Mouse (Mus musculus): Measurements from ENCODE around the gene Ccdc9b.
A peak's percentile ranks its signal among the peaks of the same experiment; 100 is the strongest.

Gene Ccdc9b

DNA sequence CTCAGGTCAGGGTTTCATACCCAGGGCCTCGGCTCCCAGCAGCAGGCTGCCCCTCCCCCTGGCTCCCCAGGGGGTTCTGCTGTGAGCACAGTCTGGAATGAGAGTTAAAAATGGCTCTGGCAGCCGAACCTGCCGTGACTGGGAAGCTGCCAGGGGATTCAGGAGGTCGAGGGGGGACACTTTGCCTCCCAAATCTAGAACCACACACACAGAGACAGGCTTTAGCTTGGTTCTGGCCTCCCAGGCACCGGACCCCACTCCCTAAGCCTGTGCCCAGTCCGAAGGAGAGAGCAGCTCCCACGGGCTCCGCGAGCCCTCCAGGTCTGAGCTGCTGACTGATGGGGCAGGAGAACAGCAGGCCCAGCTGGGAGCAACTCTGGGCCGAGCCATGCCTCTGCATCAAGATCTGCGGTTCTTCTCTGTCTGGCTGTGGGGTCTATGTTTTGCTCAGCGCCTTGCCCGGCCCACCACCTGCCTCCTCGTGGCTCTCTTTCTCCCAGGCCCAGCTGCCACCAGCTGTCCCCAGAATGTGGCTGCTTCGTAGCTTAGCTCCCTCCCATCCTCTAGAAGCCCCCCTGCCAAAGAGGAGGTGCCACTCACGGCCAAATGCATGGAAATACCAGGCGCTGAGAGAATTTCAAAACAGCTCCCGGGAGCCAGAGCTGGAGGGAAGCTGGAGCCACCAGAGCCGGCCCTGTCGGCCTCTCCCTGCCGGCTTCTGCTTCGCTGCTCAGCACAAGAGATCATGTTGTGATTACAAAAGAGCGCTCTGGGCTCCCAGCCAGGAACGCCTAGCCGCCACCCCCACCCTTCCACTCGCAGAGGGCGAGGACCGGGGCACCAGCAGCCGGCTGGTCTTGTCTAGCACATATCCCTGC lies at the start of gene Ccdc9b:
Gene Ccdc9b, minus strand, starts transcription at position 756 of the 878 bp plus-strand sequence.
- peak; percentile 96 for DNase-seq

DNA sequence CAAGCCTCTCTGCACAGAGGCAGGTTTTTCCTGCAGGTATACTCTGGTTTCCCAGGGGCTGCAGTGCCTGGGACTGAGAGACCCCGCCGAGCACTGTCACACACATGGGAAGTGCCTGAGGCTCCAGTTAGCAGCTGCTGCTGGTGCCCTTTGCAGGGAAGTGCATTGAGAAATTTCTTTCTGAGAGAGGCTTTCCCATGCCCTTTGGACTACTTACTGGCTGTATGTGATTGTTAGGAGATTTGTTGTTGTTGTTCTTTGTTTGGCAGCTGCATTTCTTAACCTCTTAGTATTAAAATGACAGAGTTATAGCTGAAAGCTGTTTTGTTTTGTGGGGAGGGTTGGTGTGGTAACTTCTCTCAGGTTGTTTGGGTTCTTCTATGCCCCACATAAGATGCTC lies 48.4 kb upstream of the Ccdc9b start:
- no peak for DNase-seq

DNA sequence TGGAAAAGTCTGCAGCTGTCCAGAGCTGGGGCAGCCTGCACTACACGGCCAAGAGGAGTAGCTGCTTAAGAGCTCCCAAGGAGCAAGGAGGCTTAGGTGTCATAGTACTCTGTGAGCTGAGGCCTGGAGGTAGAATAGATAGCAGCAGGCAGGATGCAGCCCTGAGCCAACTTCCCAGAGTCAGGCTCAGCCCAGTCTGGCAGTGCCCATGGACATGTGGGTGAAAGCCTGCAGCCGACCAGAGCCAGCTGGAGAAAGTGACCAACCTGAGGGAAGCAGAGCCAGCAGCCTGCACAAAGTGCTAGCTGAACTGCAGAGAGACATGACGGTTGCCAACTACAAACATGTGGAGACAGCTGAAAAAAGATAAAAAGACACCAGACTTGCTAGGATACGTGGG lies 44.4 kb upstream of the Ccdc9b start:
- DNase-seq: no peak

DNA sequence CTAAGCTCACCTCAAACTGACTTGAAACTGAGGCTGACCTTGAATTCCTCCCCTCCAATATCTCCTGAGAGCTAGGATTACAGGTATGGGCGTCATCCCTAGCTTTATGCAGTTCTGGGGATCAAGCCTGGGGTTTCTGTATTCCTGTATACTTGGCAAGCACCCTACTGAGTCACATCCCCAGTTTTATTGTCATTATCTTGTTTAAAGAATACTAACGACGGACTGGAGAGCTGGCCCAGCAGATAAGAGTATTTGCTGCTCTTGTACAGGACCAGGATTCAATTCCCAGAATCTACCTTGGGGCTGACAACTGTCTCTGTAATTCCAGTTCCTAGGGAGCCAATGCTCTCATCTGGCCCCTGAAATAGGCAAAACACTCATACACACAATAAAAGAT lies 43.3 kb upstream of the Ccdc9b start:
- no peak for DNase-seq

DNA sequence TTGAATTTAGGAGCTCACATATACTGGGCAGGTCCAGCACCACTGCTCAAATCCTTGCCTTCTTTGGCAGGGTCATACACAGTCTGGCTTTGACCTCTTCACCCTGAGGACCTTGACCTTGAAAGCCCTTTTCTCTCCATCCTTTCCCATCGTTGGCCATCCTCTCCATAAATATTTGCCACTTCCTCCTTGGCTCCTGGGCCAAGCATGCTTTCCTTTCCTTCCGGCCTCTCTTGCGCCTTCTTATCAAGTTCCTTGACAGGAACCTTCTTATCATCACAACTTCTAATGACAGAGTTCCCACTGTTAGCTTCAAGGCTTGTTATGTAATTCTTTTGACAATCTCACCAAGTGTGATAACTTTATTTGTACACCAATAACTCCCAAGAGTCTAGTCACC lies 42.7 kb upstream of the Ccdc9b start:
- DNase-seq: no peak

DNA sequence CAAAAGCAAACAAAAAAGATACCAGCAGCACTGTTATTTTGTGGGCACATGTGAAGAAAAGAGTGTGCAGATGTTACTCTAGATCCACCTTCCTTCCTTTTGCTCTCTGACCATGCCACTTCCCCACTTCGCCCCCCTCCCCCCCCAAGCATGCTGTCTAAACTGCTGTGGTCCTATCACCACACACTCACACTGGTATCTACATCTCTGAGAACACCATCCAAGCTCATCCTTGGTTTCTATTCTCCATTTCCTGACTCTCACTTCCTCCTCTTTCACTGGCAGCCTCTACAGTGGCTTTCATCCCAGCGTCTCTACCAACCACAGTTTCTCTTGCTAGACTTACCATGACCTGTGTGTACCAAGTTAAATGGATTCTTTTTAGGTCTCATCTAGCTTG lies 42.0 kb upstream of the Ccdc9b start:
- no peak for DNase-seq

DNA sequence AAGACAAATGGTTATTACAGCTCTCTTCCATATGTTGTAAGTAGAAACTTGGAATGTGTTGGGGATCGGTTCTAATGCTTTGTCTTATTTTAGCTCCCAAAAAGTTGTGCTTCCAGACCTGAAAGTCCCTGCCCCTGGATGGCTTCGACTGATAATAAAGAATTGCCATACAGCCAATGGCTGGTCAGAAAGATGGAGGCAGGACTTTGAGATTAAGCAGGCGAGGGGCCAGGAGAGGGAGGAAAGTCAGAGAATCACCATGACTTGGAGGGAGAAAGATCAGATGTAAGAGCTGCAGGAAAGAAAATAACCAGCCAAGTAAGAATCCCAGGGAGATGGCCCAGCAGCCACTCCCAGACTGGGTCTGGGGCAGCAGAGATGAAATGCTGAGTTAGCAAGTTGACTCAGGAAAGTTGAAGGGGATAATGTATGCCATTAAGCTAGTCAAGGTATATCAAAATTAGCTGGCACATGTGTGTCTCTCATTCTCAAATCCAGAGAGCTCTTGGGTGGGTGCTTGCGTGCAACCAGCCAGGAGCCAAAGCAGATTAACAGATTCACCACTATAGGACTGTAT lies 40.2 kb upstream of the Ccdc9b start:
- no peak for DNase-seq

DNA sequence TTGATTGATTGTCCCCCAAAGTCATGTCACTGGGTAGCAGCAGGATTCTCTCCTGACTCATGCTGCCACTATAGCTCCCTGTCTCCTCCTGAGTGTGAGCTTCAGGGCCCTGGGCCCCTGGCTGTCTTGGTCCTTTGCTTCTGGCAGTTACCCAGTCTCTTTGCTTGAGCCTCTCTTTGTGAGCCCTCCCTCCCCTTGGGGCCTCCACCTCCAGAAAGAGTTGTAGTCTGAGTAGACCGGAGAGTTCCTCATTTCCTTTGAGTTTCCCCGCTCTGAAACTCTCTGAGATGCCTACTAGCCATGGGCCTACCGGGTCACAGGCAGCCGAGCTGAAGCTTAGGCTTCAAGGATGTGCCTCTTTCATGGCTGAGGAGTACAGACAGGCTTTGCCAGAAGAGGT lies 31.2 kb upstream of the Ccdc9b start:
- DNase-seq: no peak

DNA sequence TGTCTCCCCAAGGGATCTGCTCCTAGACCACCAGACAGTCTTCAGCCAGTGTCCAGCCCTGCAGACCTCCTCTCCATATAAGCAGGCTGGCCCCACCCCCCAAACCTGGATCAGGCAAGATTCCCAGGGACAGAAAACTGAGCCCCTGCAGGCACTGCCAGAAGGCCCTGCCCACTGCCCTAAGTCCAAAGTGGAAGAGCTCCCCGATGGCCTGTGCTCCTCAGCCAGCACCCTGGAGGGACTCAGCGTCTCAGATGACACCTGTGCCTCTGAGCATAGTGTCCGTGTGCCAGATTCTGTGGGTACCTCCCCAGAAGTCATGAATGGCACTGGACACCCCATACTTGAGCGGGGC lies 29.8 kb upstream of the Ccdc9b start:
- DNase-seq: no peak

DNA sequence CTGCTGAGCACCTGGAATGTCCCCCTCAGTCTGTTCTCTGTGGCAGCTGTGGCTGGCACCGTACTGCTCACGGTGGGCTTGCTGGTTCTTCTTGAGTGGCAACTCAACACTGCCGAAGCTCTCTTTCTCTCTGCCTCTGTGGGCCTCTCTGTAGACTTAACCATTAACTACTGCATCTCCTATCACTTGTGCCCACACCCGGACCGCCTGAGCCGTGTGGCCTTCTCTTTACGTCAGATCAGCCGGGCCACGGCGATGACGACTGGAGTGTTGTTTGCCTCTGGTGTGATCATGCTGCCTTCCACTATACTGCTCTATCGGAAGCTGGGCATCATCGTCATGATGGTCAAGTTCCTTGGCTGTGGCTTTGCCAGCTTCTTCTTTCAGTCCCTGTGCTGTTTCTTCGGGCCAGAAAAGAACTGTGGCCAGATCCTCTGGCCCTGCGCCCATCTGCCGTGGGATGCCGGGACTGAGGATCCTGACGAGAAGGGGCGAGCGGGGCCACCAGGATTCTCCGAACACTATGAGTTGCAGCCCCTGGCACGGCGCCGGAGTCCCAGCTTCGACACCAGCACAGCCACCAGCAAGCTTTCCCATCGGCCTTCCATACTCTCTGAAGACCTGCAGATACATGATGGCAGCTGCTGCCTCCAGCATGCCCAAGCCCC lies 29.3 kb upstream of the Ccdc9b start:
- no peak for DNase-seq

DNA sequence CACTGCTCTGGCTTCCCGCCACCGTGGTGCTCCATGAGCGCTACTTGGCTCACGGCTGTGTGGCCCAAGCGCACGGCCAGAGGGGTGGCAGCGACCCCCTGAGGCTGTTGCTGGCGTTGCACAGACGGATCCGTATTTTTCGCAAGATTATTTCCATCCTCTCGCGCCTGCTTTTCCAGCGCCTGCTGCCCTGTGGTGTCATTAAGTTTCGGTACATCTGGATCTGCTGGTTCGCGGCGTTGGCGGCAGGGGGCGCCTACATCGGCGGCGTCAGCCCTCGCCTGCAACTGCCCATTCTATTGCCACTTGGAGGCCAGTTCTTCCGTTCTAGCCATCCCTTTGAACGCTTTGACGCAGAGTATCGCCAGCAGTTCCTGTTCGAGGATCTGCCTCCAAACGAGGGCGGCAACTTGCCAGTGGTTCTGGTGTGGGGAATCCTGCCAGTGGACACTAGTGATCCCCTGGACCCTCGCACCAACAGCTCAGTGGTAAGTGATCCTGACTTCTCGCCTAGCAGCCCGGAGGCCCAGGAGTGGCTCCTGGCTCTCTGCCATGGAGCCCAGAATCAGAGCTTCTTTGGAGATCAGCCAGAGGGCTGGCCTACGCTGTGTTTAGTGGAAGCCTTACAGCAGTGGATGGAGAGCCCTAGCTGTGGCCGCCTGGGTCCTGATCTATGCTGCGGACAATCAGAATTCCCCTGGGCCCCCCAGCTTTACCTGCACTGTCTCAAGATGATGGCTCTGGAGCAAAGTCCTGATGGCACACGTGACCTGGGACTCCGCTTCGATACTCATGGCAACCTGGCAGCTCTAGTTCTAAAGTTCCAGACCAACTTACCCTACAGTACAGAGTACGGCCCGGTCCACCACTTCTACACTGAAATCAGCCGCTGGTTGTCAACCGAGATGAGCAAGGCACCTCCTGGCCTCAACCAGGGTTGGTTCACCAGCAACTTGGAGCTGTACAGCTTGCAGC lies 28.4 kb upstream of the Ccdc9b start:
- DNase-seq: peak; percentile 83

DNA sequence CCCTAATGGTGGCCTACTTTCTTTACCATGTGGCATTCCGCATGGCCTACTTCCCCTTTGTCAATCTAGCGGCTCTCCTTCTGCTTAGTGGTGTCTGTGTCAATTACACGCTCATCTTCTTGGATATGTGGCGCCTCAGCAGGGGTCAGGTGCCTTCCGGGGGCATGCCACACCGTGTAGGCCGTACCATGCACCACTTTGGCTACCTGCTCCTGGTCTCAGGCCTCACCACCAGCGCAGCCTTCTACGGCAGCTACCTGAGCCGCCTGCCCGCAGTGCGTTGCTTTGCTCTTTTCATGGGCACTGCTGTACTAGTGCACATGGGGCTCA lies 27.7 kb upstream of the Ccdc9b start:
- DNase-seq: no peak

DNA sequence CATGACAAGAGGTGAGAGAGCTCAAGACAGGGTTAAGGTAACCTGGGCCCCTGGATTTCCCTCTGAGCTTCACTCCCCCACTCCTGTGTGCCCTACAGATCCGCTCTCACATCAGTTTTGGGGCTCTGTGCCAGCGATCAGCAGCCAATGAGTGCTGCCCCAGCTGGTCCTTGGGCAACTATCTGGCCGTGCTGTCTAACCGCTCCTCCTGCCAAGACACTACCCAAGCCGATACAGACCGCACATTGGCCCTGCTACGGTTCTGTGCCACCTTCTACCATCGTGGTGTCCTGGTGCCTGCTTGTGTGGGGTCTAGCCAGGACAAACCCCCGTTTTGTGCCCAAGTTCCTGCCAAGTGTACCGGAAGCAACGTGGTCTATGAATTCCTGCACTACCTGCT lies 27.0 kb upstream of the Ccdc9b start:
- DNase-seq: no peak

DNA sequence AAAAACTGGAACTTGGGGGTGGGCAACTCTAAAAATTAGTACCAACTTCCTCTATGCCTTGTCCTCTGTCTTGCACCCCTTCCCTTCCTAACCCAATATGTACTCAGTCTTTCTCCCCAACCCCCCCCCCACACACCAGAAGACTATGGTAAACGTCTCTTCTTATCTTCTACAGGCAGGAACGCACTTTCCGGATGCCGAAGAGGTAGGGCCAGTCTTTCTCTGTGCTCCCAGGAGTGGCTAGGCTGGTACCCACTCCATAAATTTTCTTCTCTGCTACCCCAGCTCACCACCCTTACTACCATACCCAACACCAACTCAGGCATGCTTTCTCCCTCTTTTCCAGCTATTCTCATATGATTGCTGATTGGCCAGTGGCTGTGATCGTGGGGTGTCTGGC lies 24.1 kb upstream of the Ccdc9b start:
- no peak for DNase-seq

DNA sequence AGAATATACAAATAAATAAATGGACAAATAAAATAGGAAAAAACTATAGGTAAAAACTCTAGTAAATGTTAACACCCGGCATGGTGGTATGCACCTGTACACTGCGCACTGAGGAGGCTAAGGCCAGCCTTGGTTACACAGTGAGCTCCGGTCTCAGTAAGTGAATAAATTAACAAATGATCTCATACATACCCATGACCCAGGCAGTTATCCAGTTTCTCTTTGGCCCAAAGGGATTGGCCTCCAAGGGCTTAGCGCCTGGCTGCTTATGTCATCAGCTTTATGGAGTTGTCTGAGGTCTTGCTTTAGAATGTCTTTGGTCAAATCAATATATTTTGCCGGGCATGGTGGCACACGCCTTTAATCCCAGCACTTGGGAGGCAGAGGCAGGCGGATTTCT lies 21.2 kb upstream of the Ccdc9b start:
- no peak for DNase-seq

DNA sequence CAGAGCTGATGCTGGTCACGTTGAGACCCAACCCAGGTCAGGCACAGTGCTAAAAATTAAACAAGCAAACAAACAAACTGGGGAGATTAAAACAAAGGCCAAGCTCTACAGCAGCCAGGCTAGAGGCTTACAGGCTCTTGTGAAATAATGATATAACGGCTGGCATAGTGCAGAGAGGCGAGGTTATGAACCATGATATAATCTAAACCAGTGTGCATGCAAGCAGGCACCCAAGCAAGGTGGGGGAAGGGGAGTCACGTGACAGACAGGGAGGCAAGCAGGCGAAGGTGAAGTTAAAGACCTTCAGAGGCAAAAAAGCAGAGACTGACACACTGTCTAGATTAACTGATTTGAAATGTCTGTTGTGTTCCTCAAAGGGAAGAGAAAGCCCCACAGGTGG lies 20.6 kb upstream of the Ccdc9b start:
- peak; percentile 16 for DNase-seq

DNA sequence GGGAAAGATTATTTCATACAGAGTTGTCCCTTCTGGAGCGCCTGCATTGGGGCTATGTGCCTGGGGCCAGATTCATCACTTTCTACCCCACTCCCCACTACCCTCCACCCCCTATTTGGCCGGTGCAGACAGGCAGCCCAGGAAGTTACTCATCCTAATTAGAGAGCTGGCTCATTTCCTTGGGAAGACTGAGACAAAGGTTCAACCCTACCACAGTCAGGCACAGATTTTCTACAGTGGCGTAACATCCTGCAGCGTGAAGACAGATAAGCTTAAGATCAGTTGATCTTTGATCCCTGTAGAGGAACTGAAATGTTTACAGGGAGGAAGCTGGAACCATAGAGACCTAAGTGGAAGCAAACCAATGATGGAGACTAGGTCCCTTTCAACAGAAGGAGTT lies 19.8 kb upstream of the Ccdc9b start:
- no peak for DNase-seq

DNA sequence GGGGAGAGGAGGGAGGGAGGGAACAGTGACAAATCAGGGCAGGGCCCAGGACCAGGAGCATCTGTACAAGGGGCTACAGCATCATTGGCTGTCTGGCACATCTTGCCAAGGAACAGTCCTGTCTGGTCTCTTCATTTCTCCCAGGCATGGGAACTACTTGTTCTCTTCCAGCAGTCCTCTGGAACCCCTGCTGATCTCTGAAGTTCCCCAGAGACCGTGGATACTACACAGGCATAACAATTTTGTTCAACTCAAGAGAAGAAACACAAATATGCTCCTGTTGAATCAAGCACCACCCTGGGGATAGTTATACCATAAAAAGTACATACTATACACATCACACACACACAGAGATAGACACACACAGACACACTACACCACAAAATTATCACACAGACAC lies 18.7 kb upstream of the Ccdc9b start:
- no peak for DNase-seq

DNA sequence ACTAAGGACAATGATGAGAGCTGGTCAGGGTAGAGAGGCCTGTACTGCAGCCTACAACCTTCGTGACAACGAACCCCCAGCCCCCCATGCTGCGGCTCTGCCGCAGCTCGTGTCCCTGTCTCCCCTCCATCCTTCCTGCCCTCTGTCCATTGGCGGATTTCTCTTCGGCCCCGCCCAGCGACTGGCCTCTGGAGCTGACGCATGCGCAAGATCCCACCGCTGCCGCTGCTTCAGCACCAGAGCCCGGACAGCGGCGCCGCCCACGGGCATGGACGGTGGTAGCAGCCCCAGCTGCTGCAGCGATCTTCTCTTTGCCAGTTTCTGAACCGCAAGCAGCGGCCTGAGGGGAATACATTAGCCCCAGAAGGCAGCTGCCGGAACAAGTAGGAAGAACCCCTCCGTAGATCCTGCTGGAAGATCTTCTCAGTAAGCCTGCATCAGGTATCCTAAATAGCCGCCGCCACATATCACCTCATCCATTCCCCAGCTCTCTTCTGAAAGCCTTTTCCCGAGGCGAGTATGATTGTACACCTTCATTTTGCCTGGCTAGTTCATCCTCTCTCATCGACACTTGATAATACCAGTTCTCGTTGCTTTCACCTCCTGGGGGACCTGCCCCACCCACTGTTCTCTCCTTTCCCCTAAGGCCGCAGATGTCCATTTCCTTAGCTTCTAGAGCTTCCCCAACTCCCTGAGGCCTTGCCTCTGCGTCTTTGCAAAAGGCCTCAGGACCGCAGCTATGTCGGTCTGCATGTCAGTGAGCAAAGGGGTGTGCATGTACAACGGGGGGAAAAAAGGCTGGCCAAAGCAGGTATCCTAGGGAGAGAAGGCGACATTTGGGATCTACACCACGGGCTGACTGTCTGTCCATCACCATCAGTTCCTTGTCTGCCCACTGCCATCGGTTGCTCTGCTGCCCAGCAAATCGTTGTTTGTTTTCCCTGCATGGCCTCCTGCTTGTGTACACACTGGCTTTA lies 17.3 kb upstream of the Ccdc9b start, which contains the start of gene Disp2:
Gene Disp2, plus strand, starts transcription at position 216 of the 977 bp plus-strand sequence.
- DNase-seq: peak; percentile 93

DNA sequence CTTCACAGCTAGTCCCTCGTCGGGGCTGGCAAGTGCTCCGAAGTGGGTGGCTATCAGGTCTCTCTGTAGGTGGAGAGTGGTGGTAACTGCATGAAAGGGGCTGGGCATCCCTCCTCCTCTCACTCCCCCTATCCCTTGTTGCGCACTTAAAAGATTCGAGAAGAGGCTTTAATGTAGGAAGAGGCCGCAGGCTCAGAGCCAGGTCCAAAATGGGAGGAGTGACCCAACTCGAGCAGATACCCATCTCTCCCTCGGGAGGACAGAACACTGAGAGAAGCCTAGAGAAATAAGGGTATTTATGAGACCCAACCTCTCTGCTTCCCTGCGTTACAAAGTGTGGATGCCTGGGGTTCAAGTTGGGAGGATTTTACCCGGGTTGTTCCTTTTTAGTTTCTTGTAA lies 16.6 kb upstream of the Ccdc9b start:
- DNase-seq: peak; percentile 18

DNA sequence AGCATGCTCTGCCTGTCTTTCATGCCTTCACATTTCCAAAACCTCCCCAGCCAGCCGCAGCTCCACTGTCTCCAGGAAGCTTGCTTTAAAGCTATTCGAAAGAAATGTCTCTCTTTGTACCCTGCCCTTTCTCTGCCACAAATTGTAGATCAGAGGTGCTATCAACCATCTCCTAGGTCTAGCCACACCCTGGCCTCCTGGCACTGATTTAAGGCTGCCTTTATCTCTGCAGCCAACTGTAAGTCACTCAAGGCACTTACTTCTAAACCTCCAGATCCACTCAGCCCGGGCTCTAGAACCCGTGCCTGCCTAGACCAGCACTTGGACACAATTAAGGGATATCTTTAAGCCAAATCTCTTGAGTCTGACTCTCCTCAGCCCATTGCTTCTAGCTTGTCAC lies 16.0 kb upstream of the Ccdc9b start:
- DNase-seq: no peak

DNA sequence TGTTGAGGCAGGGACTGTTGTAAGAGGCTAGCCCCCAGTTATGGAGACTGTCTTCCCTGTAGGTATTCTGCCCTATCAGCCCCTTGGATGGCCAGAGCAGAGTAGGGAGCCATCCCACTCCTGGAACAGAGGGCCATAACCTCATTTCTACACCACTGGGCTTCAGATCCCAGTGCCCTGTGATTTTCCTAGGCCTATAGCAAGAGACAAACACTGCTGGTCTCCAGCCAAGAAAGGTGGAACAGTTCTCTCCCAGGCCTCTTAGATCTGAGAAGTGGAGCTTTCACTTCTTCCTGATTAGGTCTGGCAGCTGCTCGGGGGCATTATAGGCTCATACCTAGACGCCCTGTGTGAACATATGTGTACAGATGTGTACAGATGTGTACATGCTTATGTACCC lies 13.8 kb upstream of the Ccdc9b start:
- no peak for DNase-seq

Measured in kidney, adult 9 months (tissue).